Mouse (Mus musculus) embryonic fibroblast, embryonic 13.5 days (primary cell): ENCODE data around the gene Gnb1.
"Not testable (repeated sequence)": the region's sequence is repeated elsewhere in the genome, so short reads cannot be mapped to it uniquely, and the experiment has no call there.

Experiments used
- CTCF ChIP-seq: IDR thresholded peaks from 2 replicates; pipeline ENCODE4 v1.5.1; 2011; ENCODE audit warnings: mild to moderate bottlenecking, control low read depth, low read length, moderate library complexity, borderline replicate concordance; ENCODE audit not compliant: insufficient read depth
- POLR2A ChIP-seq: IDR thresholded peaks from 2 replicates; pipeline ENCODE4 v1.6.1; 2011; ENCODE audit warnings: low read depth, mild to moderate bottlenecking, control low read depth, low read length, moderate library complexity

- not testable (repeated sequence) for TF ChIP-seq CTCF, POLR2A
Observed at GRCm38 (mm10) chr4:155570315-155570714, 79.2 kb downstream of the Gnb1 start.
